Mouse (Mus musculus): ENCODE data around the gene Rab35. TPM values are rescaled to one million over a fixed set of nuclear protein-coding genes. Genes with fewer than 3 reads are reported as not detected.

Gene Rab35
- polyA plus RNA-seq, 1 experiment from 2014 or later = 17.9 TPM

DNA sequence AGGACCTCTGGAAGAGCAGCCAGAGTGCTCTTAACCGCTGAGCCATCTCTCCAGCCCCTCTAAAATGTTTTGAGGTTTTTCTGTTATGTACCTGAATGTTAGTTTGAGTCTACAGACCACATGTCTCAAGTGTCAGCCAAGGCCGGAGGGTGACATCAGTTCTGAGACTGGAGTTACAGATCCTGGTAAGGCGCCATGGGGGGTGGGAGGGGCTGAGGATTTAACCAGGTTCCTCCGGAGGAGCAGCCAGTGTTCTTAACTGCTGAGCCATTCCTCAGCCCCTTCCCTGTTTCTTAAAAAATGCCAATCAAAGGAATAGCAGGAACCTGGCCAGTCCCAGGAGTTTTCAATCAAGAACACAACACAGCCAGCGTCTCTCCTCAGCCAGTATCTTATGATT lies 1.4 kb upstream of the Rab35 start:
- H3K9me3 ChIP-seq (ENCODE audit: control insufficient read depth, low read length) = no peaks in the 10 kb centered on the region
- WGBS = 43% methylated on average over 5 of the region's 5 CpGs
- H3K4me1 ChIP-seq (ENCODE audit: control insufficient read depth, insufficient read depth, low read length) = peaks cover 12% of the 10 kb centered on the region
- DNase-seq (ENCODE audit: low spot score) (no peak), ATAC-seq (ENCODE audit: insufficient number of reproducible peaks, low FRiP score, low TSS enrichment, low read depth) (no peak)
- no peak overlapping the region for H3K9ac ChIP-seq (ENCODE audit: low read length)
- H3K36me3 ChIP-seq (ENCODE audit: control insufficient read depth, insufficient read depth, low read length) = no peaks in the 10 kb centered on the region; the same call in none of the 2 replicates
- H3K4me2 ChIP-seq (ENCODE audit: low read depth, severe bottlenecking) = no peak overlapping the region
- H3K27ac ChIP-seq (replicated peaks; ENCODE audit: low read depth, low read length) = no peak overlapping the region
- H3K27me3 ChIP-seq (ENCODE audit: control insufficient read depth, insufficient read depth, low read length) = no peaks in the 10 kb centered on the region
- H3K4me3 ChIP-seq (ENCODE audit: low read depth, low read length) = no peak overlapping the region

DNA sequence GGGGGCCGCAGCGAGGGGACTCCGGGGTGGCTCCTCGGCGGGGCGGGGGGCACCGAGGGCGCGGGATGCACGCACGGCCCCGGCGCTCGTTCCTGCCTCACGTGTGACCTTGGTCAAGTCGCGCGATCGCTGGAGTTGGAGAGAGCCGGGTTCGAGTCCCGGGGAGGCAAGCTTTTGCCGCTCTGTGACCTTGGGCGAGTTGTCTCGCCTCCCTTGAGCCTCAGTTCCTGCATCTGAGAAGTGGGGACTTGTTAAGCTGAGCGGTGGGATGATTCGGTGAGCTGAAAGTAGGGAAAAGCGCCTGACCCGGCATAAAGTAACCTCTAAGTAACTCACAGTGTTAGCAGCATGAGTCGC lies 628 bp downstream of the Rab35 start:
- ATAC-seq (ENCODE audit: insufficient number of reproducible peaks, low FRiP score, low TSS enrichment, low read depth) = peak; percentile 1; the same call in 1 of the 2 replicates
- H3K27ac ChIP-seq (replicated peaks; ENCODE audit: low read depth, low read length) = peak overlapping the region; percentile 72
- H3K4me3 ChIP-seq (ENCODE audit: low read depth, low read length) = peak overlapping the region; percentile 64
- peak overlapping the region; percentile 87 for H3K9ac ChIP-seq (ENCODE audit: low read length)
- peaks cover 12% of the 10 kb centered on the region for H3K4me1 ChIP-seq (ENCODE audit: control insufficient read depth, insufficient read depth, low read length)
- no peaks in the 10 kb centered on the region; the same call in none of the 2 replicates for H3K36me3 ChIP-seq (ENCODE audit: control insufficient read depth, insufficient read depth, low read length)
- DNase-seq (ENCODE audit: low spot score) = peak; percentile 61
- H3K9me3 ChIP-seq (ENCODE audit: control insufficient read depth, low read length) = no peaks in the 10 kb centered on the region
- peak overlapping the region; percentile 76 for H3K4me2 ChIP-seq (ENCODE audit: low read depth, severe bottlenecking)
- H3K27me3 ChIP-seq (ENCODE audit: control insufficient read depth, insufficient read depth, low read length) = no peaks in the 10 kb centered on the region
- under 1% methylated on average over 26 of the region's 30 CpGs for WGBS

DNA sequence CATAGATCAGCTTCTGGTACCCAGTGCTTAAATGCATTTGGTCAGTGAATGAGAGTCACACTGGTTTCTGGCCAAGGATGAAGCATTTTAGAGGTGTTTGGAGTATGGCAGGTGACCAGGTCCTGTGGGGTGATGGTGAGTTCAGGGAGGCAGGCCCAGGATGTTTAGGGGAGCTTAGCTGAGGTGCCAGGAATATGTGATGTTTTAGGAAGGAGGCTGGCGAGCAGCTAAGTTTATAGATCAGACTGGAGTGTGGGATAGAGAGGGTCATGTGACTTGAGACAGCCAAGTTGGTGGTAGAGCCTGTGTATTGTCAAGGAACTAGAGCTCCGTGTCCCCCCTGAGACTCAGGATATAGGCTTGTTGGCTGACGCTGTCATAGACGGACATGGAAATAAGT lies 1.4 kb downstream of the Rab35 start:
- Histone ChIP-seq H3K27ac (replicated peaks; ENCODE audit: low read depth, low read length) (no peak overlapping the region), H3K9ac (ENCODE audit: low read length) (no peak overlapping the region), H3K4me3 (ENCODE audit: low read depth, low read length) (peak overlapping the region; percentile 64; the same call in 1 of the 2 replicates), H3K36me3 (ENCODE audit: control insufficient read depth, insufficient read depth, low read length) (peaks cover 2% of the 10 kb centered on the region), H3K4me1 (ENCODE audit: control insufficient read depth, insufficient read depth, low read length) (peaks cover 12% of the 10 kb centered on the region), H3K4me2 (ENCODE audit: low read depth, severe bottlenecking) (peak overlapping the region; percentile 76), H3K9me3 (ENCODE audit: control insufficient read depth, low read length) (no peaks in the 10 kb centered on the region), H3K27me3 (ENCODE audit: control insufficient read depth, insufficient read depth, low read length) (no peaks in the 10 kb centered on the region)
- ATAC-seq (ENCODE audit: insufficient number of reproducible peaks, low FRiP score, low TSS enrichment, low read depth) (no peak), DNase-seq (ENCODE audit: low spot score) (no peak)
- whole genome bisulfite sequencing = 72% methylated on average over 4 of the region's 4 CpGs

DNA sequence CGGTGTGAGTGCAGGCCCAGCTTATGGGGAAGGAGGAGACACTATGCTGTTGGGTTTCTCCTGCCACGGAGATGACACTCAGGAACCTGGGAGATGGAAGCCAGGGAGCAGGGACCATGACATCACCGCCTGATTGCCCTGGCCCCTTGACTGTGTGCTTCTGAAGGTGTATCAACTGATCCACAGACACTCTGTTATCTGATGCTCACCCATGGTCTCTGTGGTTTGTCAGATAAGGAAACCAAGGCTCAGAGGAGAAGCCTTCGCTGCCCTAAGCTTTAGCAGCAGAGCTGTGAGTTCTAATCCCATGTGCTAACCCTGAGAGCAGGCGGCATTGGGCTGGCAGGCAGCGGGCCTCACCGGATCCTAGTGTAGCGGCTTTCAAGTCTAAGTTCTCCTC lies 2.3 kb downstream of the Rab35 start:
- WGBS = 90% methylated on average over 8 of the region's 8 CpGs

DNA sequence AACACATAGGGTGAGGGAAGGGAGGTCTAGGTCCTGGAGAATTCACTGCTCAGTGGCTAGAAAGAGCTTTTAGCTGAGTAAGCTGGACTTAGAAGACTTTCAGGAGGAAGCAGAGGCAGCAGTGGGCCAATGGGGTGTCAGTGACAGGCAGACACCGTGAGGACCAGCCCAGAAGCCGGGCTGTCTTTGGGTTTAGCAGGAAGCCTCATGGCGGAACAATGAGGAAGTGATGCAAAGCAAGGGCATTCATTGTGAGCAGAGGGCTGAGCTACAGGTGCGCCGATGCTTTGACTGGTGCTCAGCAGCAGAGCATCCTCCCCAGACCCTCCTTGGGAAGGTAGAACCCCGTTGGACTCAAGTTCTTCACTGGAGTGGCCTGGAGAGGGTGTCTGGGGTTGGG lies 3.8 kb downstream of the Rab35 start:
- no peak for ATAC-seq (ENCODE audit: insufficient number of reproducible peaks, low FRiP score, low TSS enrichment, low read depth)
- 85% methylated on average over 6 of the region's 6 CpGs for WGBS

More for the DNA sequence above, 2.3 kb downstream of the Rab35 start:
- no peaks in the 10 kb centered on the region for H3K9me3 ChIP-seq (ENCODE audit: control insufficient read depth, low read length)
- peaks cover 12% of the 10 kb centered on the region for H3K4me1 ChIP-seq (ENCODE audit: control insufficient read depth, insufficient read depth, low read length)
- no peak overlapping the region for H3K9ac ChIP-seq (ENCODE audit: low read length)
- no peak overlapping the region for H3K27ac ChIP-seq (replicated peaks; ENCODE audit: low read depth, low read length)
- no peak overlapping the region for H3K4me2 ChIP-seq (ENCODE audit: low read depth, severe bottlenecking)
- H3K27me3 ChIP-seq (ENCODE audit: control insufficient read depth, insufficient read depth, low read length) = no peaks in the 10 kb centered on the region
- no peak overlapping the region for H3K4me3 ChIP-seq (ENCODE audit: low read depth, low read length)
- H3K36me3 ChIP-seq (ENCODE audit: control insufficient read depth, insufficient read depth, low read length) = peaks cover 2% of the 10 kb centered on the region
- no peak for DNase-seq (ENCODE audit: low spot score)
- no peak for ATAC-seq (ENCODE audit: insufficient number of reproducible peaks, low FRiP score, low TSS enrichment, low read depth)

DNA sequence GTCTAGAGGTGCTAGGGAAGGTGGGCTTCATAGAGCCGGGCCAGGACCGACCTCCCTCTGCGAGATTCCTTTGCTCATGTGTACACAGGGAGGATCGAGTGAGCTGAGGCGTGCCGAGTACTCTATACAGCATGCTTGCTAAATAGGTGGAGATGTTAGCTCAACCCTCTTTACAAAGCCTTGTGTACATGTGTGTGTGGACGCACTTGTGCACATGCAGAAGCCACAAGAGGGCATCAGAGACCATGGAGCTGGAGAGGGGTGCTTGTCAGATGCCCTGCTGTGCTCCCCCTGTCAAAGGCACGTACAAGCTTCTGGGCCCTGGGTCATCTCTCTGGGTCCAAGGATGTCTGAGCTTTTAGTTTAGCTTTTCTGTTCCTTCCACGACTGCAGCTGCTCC lies 12.5 kb downstream of the Rab35 start:
- no peak overlapping the region for H3K4me2 ChIP-seq (ENCODE audit: low read depth, severe bottlenecking)
- no peak overlapping the region for H3K27ac ChIP-seq (replicated peaks; ENCODE audit: low read depth, low read length)
- H3K27me3 ChIP-seq (ENCODE audit: control insufficient read depth, insufficient read depth, low read length) = no peaks in the 10 kb centered on the region
- no peak overlapping the region for H3K4me3 ChIP-seq (ENCODE audit: low read depth, low read length)
- H3K36me3 ChIP-seq (ENCODE audit: control insufficient read depth, insufficient read depth, low read length) = peaks cover 42% of the 10 kb centered on the region
- ATAC-seq (ENCODE audit: insufficient number of reproducible peaks, low FRiP score, low TSS enrichment, low read depth) = no peak
- H3K9me3 ChIP-seq (ENCODE audit: control insufficient read depth, low read length) = no peaks in the 10 kb centered on the region
- H3K4me1 ChIP-seq (ENCODE audit: control insufficient read depth, insufficient read depth, low read length) = no peaks in the 10 kb centered on the region
- H3K9ac ChIP-seq (ENCODE audit: low read length) = no peak overlapping the region
- no peak for DNase-seq (ENCODE audit: low spot score)
- 90% methylated on average over 9 of the region's 9 CpGs for WGBS

More for the DNA sequence above, 3.8 kb downstream of the Rab35 start:
- Histone ChIP-seq H3K36me3 (ENCODE audit: control insufficient read depth, insufficient read depth, low read length) (peaks cover 12% of the 10 kb centered on the region), H3K9ac (ENCODE audit: low read length) (no peak overlapping the region), H3K27ac (replicated peaks; ENCODE audit: low read depth, low read length) (no peak overlapping the region), H3K4me2 (ENCODE audit: low read depth, severe bottlenecking) (no peak overlapping the region), H3K27me3 (ENCODE audit: control insufficient read depth, insufficient read depth, low read length) (no peaks in the 10 kb centered on the region), H3K4me1 (ENCODE audit: control insufficient read depth, insufficient read depth, low read length) (peaks cover 12% of the 10 kb centered on the region), H3K4me3 (ENCODE audit: low read depth, low read length) (no peak overlapping the region), H3K9me3 (ENCODE audit: control insufficient read depth, low read length) (no peaks in the 10 kb centered on the region)
- DNase-seq (ENCODE audit: low spot score) = no peak

DNA sequence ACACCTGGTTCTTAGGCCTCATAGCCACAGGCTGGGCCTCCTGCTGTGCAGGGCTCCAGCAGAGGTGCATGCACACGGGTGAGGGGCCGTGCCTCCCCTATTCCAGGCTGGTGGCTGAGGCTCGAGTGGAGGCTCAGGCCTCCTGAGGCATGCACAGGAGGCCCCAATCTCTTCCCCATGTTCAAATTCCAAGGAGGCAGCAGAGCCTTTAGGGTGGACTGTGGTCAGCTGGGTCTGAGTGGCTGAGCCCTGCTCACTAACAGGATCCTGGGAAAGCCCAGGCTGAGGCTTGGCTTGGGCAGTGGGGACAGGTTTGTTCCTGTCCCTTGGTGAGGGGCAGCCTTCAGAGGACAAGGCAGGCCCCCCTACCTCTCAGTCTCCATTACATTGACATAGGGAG lies 17.2 kb downstream of the Rab35 start:
- Histone ChIP-seq H3K4me2 (ENCODE audit: low read depth, severe bottlenecking) (no peak overlapping the region), H3K9me3 (ENCODE audit: control insufficient read depth, low read length) (no peaks in the 10 kb centered on the region), H3K4me1 (ENCODE audit: control insufficient read depth, insufficient read depth, low read length) (peaks cover 5% of the 10 kb centered on the region), H3K4me3 (ENCODE audit: low read depth, low read length) (no peak overlapping the region), H3K27ac (replicated peaks; ENCODE audit: low read depth, low read length) (no peak overlapping the region), H3K9ac (ENCODE audit: low read length) (no peak overlapping the region), H3K27me3 (ENCODE audit: control insufficient read depth, insufficient read depth, low read length) (no peaks in the 10 kb centered on the region), H3K36me3 (ENCODE audit: control insufficient read depth, insufficient read depth, low read length) (peaks cover 19% of the 10 kb centered on the region)
- 84% methylated on average over 3 of the region's 3 CpGs for WGBS
- no peak for DNase-seq (ENCODE audit: low spot score)
- ATAC-seq (ENCODE audit: insufficient number of reproducible peaks, low FRiP score, low TSS enrichment, low read depth) = no peak

DNA sequence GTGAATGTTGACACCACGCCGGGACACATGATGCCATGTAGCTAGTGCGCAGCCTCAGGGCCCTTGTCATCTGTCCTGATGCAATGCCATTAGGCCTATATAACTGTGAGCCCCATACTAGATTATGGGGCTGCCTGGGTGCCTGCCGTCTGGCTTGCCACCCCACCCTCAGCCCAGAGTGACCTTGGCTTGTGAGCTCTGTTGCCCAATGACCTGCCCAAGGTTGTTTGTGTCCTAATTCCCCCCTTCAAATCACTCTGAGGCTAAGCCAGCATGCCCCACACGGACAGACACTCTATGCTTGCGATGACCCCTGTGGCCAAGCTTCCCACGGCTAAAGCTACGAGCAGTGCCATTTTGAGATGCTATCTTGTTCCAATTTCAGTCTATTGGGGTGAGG lies 18.0 kb downstream of the Rab35 start:
- no peaks in the 10 kb centered on the region for H3K27me3 ChIP-seq (ENCODE audit: control insufficient read depth, insufficient read depth, low read length)
- peaks cover 13% of the 10 kb centered on the region for H3K36me3 ChIP-seq (ENCODE audit: control insufficient read depth, insufficient read depth, low read length)
- no peak for ATAC-seq (ENCODE audit: insufficient number of reproducible peaks, low FRiP score, low TSS enrichment, low read depth)
- H3K4me2 ChIP-seq (ENCODE audit: low read depth, severe bottlenecking) = no peak overlapping the region
- no peaks in the 10 kb centered on the region for H3K9me3 ChIP-seq (ENCODE audit: control insufficient read depth, low read length)
- H3K4me3 ChIP-seq (ENCODE audit: low read depth, low read length) = no peak overlapping the region
- 88% methylated on average over 8 of the region's 8 CpGs for WGBS
- H3K9ac ChIP-seq (ENCODE audit: low read length) = no peak overlapping the region
- DNase-seq (ENCODE audit: low spot score) = no peak
- no peak overlapping the region for H3K27ac ChIP-seq (replicated peaks; ENCODE audit: low read depth, low read length)
- peaks cover 5% of the 10 kb centered on the region for H3K4me1 ChIP-seq (ENCODE audit: control insufficient read depth, insufficient read depth, low read length)

DNA sequence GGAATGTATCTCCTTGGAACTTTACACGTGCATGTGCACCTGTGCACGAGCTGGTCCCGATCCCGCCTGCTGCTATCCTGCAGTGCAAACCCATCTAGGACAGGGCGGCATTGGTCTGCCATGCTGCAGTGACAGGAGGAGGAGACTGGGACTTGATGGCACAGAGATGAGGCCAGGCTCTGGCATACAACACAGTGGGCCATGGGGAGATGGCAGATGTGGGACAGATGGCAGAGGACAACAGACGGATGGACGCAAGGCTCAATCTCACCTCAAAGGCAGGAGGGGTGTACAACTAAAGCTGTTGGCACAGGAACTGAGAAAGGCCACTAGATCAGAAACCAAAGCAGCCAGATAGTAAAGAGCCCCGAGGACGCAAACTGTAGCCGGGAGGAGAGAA lies 19.2 kb downstream of the Rab35 start:
- 91% methylated on average over 10 of the region's 10 CpGs for WGBS
- no peak for ATAC-seq (ENCODE audit: insufficient number of reproducible peaks, low FRiP score, low TSS enrichment, low read depth)
- Histone ChIP-seq H3K4me1 (ENCODE audit: control insufficient read depth, insufficient read depth, low read length) (peaks cover 5% of the 10 kb centered on the region), H3K36me3 (ENCODE audit: control insufficient read depth, insufficient read depth, low read length) (peaks cover 4% of the 10 kb centered on the region), H3K9me3 (ENCODE audit: control insufficient read depth, low read length) (no peaks in the 10 kb centered on the region), H3K4me3 (ENCODE audit: low read depth, low read length) (no peak overlapping the region), H3K4me2 (ENCODE audit: low read depth, severe bottlenecking) (no peak overlapping the region), H3K27ac (replicated peaks; ENCODE audit: low read depth, low read length) (no peak overlapping the region), H3K27me3 (ENCODE audit: control insufficient read depth, insufficient read depth, low read length) (no peaks in the 10 kb centered on the region), H3K9ac (ENCODE audit: low read length) (no peak overlapping the region)
- no peak for DNase-seq (ENCODE audit: low spot score)

All from limb, embryonic 11.5 days (tissue).